Mouse (Mus musculus): ENCODE data around the gene Fto.

DNA sequence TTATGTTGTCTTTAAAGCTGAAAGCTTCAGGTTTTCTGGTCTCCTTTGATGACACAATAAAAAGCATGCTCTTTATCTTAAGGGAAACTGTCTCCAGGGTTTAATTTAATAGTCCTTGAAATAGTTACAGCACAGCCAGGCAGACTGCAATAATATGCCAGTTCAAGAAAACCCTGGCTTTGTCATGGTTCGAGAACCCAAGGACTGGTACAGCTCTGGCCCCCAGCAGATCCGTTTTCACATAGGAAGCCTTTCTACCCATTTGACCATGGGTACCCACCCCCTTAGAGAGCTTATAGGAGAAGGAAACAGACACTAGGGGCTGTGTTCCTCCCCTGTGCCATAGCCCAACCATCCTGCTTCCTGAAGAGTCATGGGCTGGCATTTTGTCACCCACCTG is 332.2 kb downstream of the Fto start:
- TF ChIP-seq CTCF (conservative IDR thresholded peaks at IDR 0.05; ENCODE audit: insufficient read depth, insufficient read length, low read depth, low read length) = no peak
- no peak for TF ChIP-seq POLR2A (IDR thresholded peaks at IDR 0.05; ENCODE audit: low read depth, low read length)
